Mouse (Mus musculus) heart, postnatal 0 days (tissue): ENCODE measurements at regions not wholly inside any gene's neighbourhood (a gene's known extent, or its start where the extent isn't known, plus 50 kb on each side); places are given as distances from the start of the nearest gene placed in this dataset.
A peak's percentile ranks its signal among the peaks of the same experiment; 100 is the strongest.

ENCODE experiments used
- CTCF ChIP-seq: IDR thresholded peaks from 2 replicates; pipeline ENCODE4 v1.5.1; 2016; ENCODE audit warnings: antibody characterized with exemption, control low read depth, low read depth
- EP300 ChIP-seq: IDR thresholded peaks from 2 replicates; pipeline ENCODE4 v1.6.1; 2016; ENCODE audit warnings: antibody characterized with exemption, low read depth

- no peak for TF ChIP-seq EP300
- TF ChIP-seq CTCF: peak; percentile 57
Observed at GRCm38 (mm10) chr16:65370939-65371338, 149.4 kb upstream of the Pou1f1 start.
